Mouse (Mus musculus): ENCODE results near the gene Cdk19. TPM values are rescaled to one million over a fixed set of nuclear protein-coding genes. Genes with fewer than 3 reads are reported as not detected.

Gene Cdk19
- polyA plus RNA-seq, 1 experiment, result 10.7 TPM

DNA sequence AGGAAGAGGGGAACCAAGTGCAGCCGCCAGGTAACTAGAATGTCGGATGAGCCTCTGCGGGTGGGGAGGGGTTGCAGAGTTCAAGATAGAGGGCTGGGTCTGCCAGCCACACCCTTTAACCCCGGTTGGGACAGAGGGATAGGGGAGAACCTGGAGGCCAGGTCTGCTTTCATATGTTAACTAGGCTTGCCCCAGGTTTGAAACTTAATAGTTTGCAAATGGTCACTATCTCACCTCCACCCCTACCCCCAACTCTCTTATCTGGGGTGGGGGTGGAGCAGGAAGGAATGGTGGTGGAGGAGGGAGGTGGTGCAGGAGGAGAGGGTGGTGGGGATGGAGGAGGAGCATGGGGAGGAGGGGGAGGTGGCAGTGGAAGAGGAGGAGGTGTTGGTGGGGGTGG lies 23.6 kb downstream of the Cdk19 start:
- no peaks in the 10 kb centered on the region for H3K4me1 ChIP-seq (ENCODE audit: control insufficient read depth, insufficient read depth, insufficient read length)
- TF ChIP-seq POLR2A (IDR thresholded peaks at IDR 0.05; ENCODE audit: low read depth, low read length), result no peak
- TF ChIP-seq CTCF (IDR thresholded peaks at IDR 0.05; ENCODE audit: extremely low read depth, insufficient read depth, insufficient read length, insufficient replicate concordance), result no peak

DNA sequence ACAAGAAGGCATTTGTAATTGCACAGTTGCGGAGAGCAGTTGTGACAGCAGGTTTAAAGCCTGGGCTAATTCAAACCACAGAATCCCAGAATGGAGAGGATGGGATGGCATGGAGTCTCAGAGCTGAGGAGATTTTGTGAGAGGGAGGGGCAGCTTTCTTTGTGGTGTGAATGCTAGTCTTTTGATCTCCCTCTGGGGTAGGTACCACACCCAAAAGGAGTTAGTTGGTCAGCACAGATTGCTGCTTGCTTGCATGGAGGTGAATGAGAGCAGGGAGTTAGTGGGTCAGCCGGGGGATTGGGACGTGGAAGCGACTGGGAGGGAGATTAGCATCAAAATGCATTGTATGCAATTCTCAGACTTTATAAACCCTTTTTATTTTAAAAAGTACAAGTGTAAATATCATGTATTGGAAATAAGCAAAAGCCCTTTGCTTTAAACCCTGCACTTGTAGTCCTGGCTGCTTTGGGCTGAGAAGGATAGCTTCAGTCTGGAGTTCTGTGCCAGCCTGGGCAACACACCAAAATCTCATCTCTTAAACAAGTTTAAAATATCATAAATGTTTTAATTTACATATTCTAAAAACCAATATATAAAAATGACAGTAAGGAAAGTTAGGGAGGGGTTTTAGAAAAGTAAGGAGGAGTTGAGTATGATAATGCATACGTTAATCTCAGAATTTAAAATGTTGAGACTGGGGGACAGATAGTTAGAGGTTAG lies 25.4 kb downstream of the Cdk19 start:
- H3K27ac ChIP-seq (ENCODE audit: insufficient read depth, low read length), result no peak overlapping the region
- DNase-seq (ENCODE audit: low read depth in 1 of 2, low spot score in 2 of 2), result no peak
- H3K27me3 ChIP-seq (ENCODE audit: control insufficient read depth, insufficient read depth, low read length), result no peaks in the 10 kb centered on the region
- no peaks in the 10 kb centered on the region for H3K4me1 ChIP-seq (ENCODE audit: control insufficient read depth, insufficient read depth, insufficient read length)
- H3K36me3 ChIP-seq (ENCODE audit: control insufficient read depth, insufficient read depth, low read length), result no peaks in the 10 kb centered on the region
- no peak overlapping the region for H3K4me3 ChIP-seq (ENCODE audit: extremely low read depth, insufficient read depth, insufficient read length)
- WGBS, result 93% methylated on average over 5 of the region's 5 CpGs
- TF ChIP-seq POLR2A (IDR thresholded peaks at IDR 0.05; ENCODE audit: low read depth, low read length) (no peak), CTCF (IDR thresholded peaks at IDR 0.05; ENCODE audit: extremely low read depth, insufficient read depth, insufficient read length, insufficient replicate concordance) (no peak)

More for the DNA sequence above, 23.6 kb downstream of the Cdk19 start:
- WGBS, result 65% methylated on average over 4 of the region's 4 CpGs
- H3K36me3 ChIP-seq (ENCODE audit: control insufficient read depth, insufficient read depth, low read length), result no peaks in the 10 kb centered on the region
- DNase-seq (ENCODE audit: low read depth in 1 of 2, low spot score in 2 of 2), result no peak
- H3K27ac ChIP-seq (ENCODE audit: insufficient read depth, low read length), result no peak overlapping the region
- no peak overlapping the region for H3K4me3 ChIP-seq (ENCODE audit: extremely low read depth, insufficient read depth, insufficient read length)
- H3K27me3 ChIP-seq (ENCODE audit: control insufficient read depth, insufficient read depth, low read length), result no peaks in the 10 kb centered on the region

- Histone ChIP-seq H3K27ac (ENCODE audit: insufficient read depth, low read length) (no peak overlapping the region), H3K4me1 (ENCODE audit: control insufficient read depth, insufficient read depth, insufficient read length) (no peaks in the 10 kb centered on the region), H3K36me3 (ENCODE audit: control insufficient read depth, insufficient read depth, low read length) (no peaks in the 10 kb centered on the region), H3K27me3 (ENCODE audit: control insufficient read depth, insufficient read depth, low read length) (no peaks in the 10 kb centered on the region), H3K4me3 (ENCODE audit: extremely low read depth, insufficient read depth, insufficient read length) (no peak overlapping the region)
- 96% methylated on average over 2 of the region's 2 CpGs for WGBS
- DNase-seq (ENCODE audit: low read depth in 1 of 2, low spot score in 2 of 2), result no peak
- TF ChIP-seq CTCF (IDR thresholded peaks at IDR 0.05; ENCODE audit: extremely low read depth, insufficient read depth, insufficient read length, insufficient replicate concordance) (no peak), POLR2A (IDR thresholded peaks at IDR 0.05; ENCODE audit: low read depth, low read length) (no peak)
Observed at GRCm38 (mm10) chr10:40365991-40366390, 26.6 kb downstream of the Cdk19 start.

DNA sequence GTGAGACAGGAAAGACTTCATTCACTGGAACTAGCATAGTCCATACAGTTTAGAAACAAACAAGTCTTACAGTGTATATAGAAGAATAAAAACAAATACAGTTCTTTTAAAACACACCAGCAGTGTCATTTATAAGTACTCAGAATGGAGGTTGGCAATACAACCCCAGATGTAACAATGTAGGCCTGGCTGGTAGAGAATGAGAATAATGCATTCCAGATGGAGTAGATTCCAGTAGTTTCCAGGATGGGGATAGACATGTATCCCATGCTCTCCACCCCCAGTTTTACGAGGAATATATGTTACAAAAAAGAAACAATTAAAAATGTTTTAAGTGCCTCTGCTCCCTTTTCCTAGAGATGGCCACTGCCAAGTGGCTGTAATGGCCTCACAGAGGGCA lies 29.2 kb downstream of the Cdk19 start:
- WGBS, result 79% methylated on average over 1 of the region's 1 CpGs
- no peak overlapping the region for H3K4me3 ChIP-seq (ENCODE audit: extremely low read depth, insufficient read depth, insufficient read length)

GRCm38 (mm10) chr10:40370156-40370555 lies 30.8 kb downstream of the Cdk19 start:
- Histone ChIP-seq H3K4me3 (ENCODE audit: extremely low read depth, insufficient read depth, insufficient read length) (no peak overlapping the region), H3K4me1 (ENCODE audit: control insufficient read depth, insufficient read depth, insufficient read length) (peaks cover 16% of the 10 kb centered on the region), H3K27ac (ENCODE audit: insufficient read depth, low read length) (no peak overlapping the region), H3K36me3 (ENCODE audit: control insufficient read depth, insufficient read depth, low read length) (no peaks in the 10 kb centered on the region), H3K27me3 (ENCODE audit: control insufficient read depth, insufficient read depth, low read length) (no peaks in the 10 kb centered on the region)
- TF ChIP-seq POLR2A (IDR thresholded peaks at IDR 0.05; ENCODE audit: low read depth, low read length), result no peak
- no peak for TF ChIP-seq CTCF (IDR thresholded peaks at IDR 0.05; ENCODE audit: extremely low read depth, insufficient read depth, insufficient read length, insufficient replicate concordance)
- no peak for DNase-seq (ENCODE audit: low read depth in 1 of 2, low spot score in 2 of 2)

More for the DNA sequence above, 29.2 kb downstream of the Cdk19 start:
- Histone ChIP-seq H3K36me3 (ENCODE audit: control insufficient read depth, insufficient read depth, low read length) (no peaks in the 10 kb centered on the region), H3K27me3 (ENCODE audit: control insufficient read depth, insufficient read depth, low read length) (no peaks in the 10 kb centered on the region), H3K27ac (ENCODE audit: insufficient read depth, low read length) (no peak overlapping the region), H3K4me1 (ENCODE audit: control insufficient read depth, insufficient read depth, insufficient read length) (peaks cover 8% of the 10 kb centered on the region)
- no peak for DNase-seq (ENCODE audit: low read depth in 1 of 2, low spot score in 2 of 2)
- TF ChIP-seq POLR2A (IDR thresholded peaks at IDR 0.05; ENCODE audit: low read depth, low read length) (no peak), CTCF (IDR thresholded peaks at IDR 0.05; ENCODE audit: extremely low read depth, insufficient read depth, insufficient read length, insufficient replicate concordance) (no peak)

DNA sequence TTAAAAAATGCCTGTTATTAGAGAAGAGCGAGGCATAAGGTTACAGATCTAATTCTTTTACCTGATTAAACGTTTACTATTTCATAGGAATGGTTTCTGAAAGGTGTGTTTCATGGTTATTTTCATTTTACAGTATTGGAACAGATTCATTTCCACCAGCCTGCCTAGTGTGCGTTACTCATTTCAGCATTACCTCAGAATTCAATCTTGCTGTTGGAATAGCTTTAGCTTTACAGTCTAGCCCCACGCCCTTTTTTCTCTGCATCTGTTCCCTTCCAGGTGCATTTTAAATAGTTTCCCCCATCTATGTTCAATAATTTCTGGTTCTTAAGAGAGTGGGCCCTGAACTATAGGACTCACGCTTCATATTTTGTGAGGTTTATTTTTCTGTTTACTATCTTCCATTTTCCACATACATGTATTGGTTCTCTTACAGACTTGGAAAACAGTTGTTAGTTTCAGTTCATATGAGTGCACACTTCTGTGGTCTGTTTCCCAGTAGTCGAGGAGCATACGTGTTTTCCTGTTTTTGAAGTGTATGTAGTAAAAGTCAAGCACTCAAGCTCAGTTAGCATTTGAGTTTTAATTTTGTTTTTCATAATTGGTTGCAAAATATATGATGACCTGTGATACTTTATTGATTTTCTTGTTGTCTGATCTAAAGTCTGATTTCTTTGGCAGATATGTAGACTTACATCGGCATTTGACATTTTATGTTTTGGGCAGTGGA lies 32.0 kb downstream of the Cdk19 start:
- TF ChIP-seq CTCF (IDR thresholded peaks at IDR 0.05; ENCODE audit: extremely low read depth, insufficient read depth, insufficient read length, insufficient replicate concordance) (no peak), POLR2A (IDR thresholded peaks at IDR 0.05; ENCODE audit: low read depth, low read length) (no peak)
- peaks cover 16% of the 10 kb centered on the region for H3K4me1 ChIP-seq (ENCODE audit: control insufficient read depth, insufficient read depth, insufficient read length)
- no peaks in the 10 kb centered on the region for H3K27me3 ChIP-seq (ENCODE audit: control insufficient read depth, insufficient read depth, low read length)
- no peak for DNase-seq (ENCODE audit: low read depth in 1 of 2, low spot score in 2 of 2)
- H3K27ac ChIP-seq (ENCODE audit: insufficient read depth, low read length), result peak overlapping the region; percentile 24; the same call in 1 of the 2 replicates
- WGBS, result 38% methylated on average over 8 of the region's 8 CpGs
- no peaks in the 10 kb centered on the region for H3K36me3 ChIP-seq (ENCODE audit: control insufficient read depth, insufficient read depth, low read length)
- H3K4me3 ChIP-seq (ENCODE audit: extremely low read depth, insufficient read depth, insufficient read length), result no peak overlapping the region; the same call in 1 of the 2 replicates

Data from spleen, adult 2 months (tissue).